Mouse (Mus musculus) kidney, embryonic 15.5 days (tissue): ENCODE data around the gene Vgll2. TPM values are rescaled to one million over a fixed set of nuclear protein-coding genes. Genes with fewer than 3 reads are reported as not detected.

ENCODE experiments used
- ATAC-seq: fragments of 200-750 bp; cut with Nextera tagmentation; replicated peaks from 2 replicates; pipeline ENCODE4 v1.8.0; 2017; ENCODE audit warnings: moderate TSS enrichment; ENCODE audit not compliant: low FRiP score
- H3K27ac ChIP-seq: fragments of 300-500 bp; sonication (generic); 2 replicates; pipeline ENCODE4 v1.5.1; 2015; ENCODE audit warnings: mild to moderate bottlenecking, inconsistent platforms
- H3K27me3 ChIP-seq: fragments of 300-500 bp; sonication (generic); 2 replicates; pipeline ENCODE4 v1.6.1; 2015; ENCODE audit warnings: inconsistent platforms
- H3K36me3 ChIP-seq: fragments of 300-500 bp; sonication (generic); 2 replicates; pipeline ENCODE4 v1.6.1; 2015; ENCODE audit warnings: inconsistent platforms
- H3K4me1 ChIP-seq: fragments of 300-500 bp; sonication (generic); 2 replicates; pipeline ENCODE4 v1.6.1; 2015; ENCODE audit warnings: inconsistent platforms
- H3K4me2 ChIP-seq: fragments of 300-500 bp; sonication (generic); 2 replicates; pipeline ENCODE4 v1.6.1; 2015; ENCODE audit warnings: moderate library complexity, mild to moderate bottlenecking, inconsistent platforms
- H3K4me3 ChIP-seq: fragments of 300-500 bp; sonication (generic); replicated peaks from 2 replicates; pipeline ENCODE4 v1.5.1; 2015; ENCODE audit warnings: mild to moderate bottlenecking, inconsistent platforms
- H3K9ac ChIP-seq: fragments of 300-500 bp; sonication (generic); 2 replicates; pipeline ENCODE4 v1.6.1; 2015; ENCODE audit warnings: mild to moderate bottlenecking, inconsistent platforms
- H3K9me3 ChIP-seq: fragments of 300-500 bp; sonication (generic); replicated peaks from 2 replicates; pipeline ENCODE4 v1.6.1; 2016; ENCODE audit warnings: inconsistent platforms
- WGBS: fragments of 180-500 bp; shearing (Covaris S2); methylation state at CpG from one replicate; pipeline ENCODE4 v1.1.7; 2015; ENCODE audit warnings: mixed read lengths; 5-methylcytosine and 5-hydroxymethylcytosine counted together
- microRNA-seq: library from miRNA; unstranded; fragments of <30 nt; microRNA quantifications from one replicate; pipeline ENCODE4, GENCODE M21; 2016
- polyA plus RNA-seq: library from polyadenylated mRNA; unstranded; fragments of >200 nt; fragmentation: Nextera tagmentation; extraction: Ambion mirVana; gene quantifications from 2 replicates; pipeline ENCODE4 v1.2.1, GENCODE M21; 2015

Gene Vgll2
- polyA plus RNA-seq, 1 experiment from 2014 or later = 1.9 TPM

GRCm38 (mm10) chr10:52027161-52028035, 5.1 kb downstream of the Vgll2 start:
- Histone ChIP-seq H3K4me1 (peaks cover 24% of the 10 kb centered on the region), H3K27ac (no peak overlapping the region), H3K9ac (0 out of 2 replicates have a peak overlapping the region, but pooled peaks have one; percentile 21), H3K4me3 (peak overlapping the region; percentile 44), H3K36me3 (no peaks in the 10 kb centered on the region), H3K27me3 (peaks cover 99% of the 10 kb centered on the region), H3K4me2 (peak overlapping the region; percentile 75), H3K9me3 (no peaks in the 10 kb centered on the region)
- ATAC-seq = peak; percentile 82
- 1% methylated on average over 64 of the region's 68 CpGs for WGBS

GRCm38 (mm10) chr10:52028561-52029370, 6.5 kb downstream of the Vgll2 start:
- Histone ChIP-seq H3K4me3 (no peak overlapping the region), H3K36me3 (no peaks in the 10 kb centered on the region), H3K4me2 (no peak overlapping the region), H3K9ac (no peak overlapping the region), H3K27ac (no peak overlapping the region), H3K9me3 (no peaks in the 10 kb centered on the region), H3K4me1 (peaks cover 18% of the 10 kb centered on the region), H3K27me3 (peaks cover 89% of the 10 kb centered on the region)
- WGBS = 2% methylated on average over 11 of the region's 11 CpGs
- no peak for ATAC-seq

DNA sequence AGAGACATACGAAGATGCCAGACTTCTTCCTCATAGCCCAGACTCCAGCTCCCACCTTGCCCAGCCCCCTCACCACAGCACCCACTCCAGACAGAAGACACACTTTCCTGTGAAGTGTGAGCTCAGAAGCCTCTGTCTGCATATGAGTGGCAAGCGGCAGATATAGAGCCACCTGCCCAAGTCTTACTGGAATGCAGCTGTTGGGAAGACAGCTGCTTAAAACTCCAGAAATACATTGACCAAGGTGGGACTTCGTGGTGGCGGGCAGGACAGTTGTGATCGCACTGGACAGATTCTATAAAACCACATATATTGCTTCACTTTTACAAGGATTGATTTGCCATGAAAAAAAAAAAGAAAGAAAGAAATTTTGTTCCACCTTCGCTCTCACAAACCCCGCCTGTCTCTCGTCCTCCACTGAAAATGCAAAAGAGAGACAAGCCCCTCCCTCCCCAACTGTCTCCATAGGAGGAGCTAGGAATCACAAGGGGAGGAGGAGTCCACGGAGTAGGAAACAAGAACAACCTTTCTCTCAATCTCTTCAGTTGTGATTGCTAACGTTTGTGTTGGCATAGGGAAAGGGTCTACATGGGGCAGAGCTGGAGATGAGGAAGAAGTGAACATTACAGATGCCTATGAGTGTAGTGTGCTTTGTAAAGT, 7.2 kb downstream of the Vgll2 start:
- Histone ChIP-seq H3K27me3 (peaks cover 81% of the 10 kb centered on the region), H3K4me3 (no peak overlapping the region; the same call in 1 of the 2 replicates), H3K4me2 (0 out of 2 replicates have a peak overlapping the region, but pooled peaks have one; percentile 17), H3K4me1 (peaks cover 18% of the 10 kb centered on the region), H3K9ac (no peak overlapping the region), H3K36me3 (no peaks in the 10 kb centered on the region), H3K27ac (no peak overlapping the region), H3K9me3 (no peaks in the 10 kb centered on the region)
- WGBS = 1% methylated on average over 10 of the region's 10 CpGs
- ATAC-seq = no peak

DNA sequence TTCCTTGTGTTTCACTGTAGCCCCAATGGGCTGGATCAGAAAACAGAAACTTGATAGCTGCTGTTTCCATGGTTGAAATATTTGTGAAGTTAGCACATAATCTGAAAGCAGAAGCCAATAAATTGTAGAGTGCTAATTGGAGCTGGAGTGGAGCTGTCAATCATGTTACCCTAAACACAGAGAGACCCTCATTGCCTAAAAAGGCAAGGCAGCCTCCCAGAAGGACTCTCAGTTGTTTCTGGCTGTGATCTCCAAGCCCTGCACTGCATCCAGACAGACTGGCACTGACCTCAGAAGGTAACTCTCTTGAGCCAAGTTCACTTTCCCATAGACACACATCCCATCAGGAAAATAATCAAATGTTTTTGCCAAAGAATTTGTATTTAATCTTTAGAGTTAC, 11.4 kb downstream of the Vgll2 start:
- no peak overlapping the region for H3K4me3 ChIP-seq

GRCm38 (mm10) chr10:52039392-52039791, 17.1 kb downstream of the Vgll2 start:
- 78% methylated on average over 1 of the region's 1 CpGs for WGBS
- Histone ChIP-seq H3K4me3 (no peak overlapping the region), H3K4me1 (no peaks in the 10 kb centered on the region), H3K4me2 (no peak overlapping the region), H3K9me3 (no peaks in the 10 kb centered on the region), H3K27me3 (no peaks in the 10 kb centered on the region), H3K9ac (no peak overlapping the region), H3K27ac (no peak overlapping the region), H3K36me3 (no peaks in the 10 kb centered on the region)
- ATAC-seq = no peak

More for the DNA sequence above, 11.4 kb downstream of the Vgll2 start:
- no peak for ATAC-seq
- peaks cover 39% of the 10 kb centered on the region for H3K27me3 ChIP-seq
- H3K4me1 ChIP-seq = peaks cover 9% of the 10 kb centered on the region; the same call in 1 of the 2 replicates
- no peaks in the 10 kb centered on the region for H3K9me3 ChIP-seq
- no peaks in the 10 kb centered on the region for H3K36me3 ChIP-seq
- H3K9ac ChIP-seq = no peak overlapping the region
- no peak overlapping the region for H3K4me2 ChIP-seq
- H3K27ac ChIP-seq = no peak overlapping the region

DNA sequence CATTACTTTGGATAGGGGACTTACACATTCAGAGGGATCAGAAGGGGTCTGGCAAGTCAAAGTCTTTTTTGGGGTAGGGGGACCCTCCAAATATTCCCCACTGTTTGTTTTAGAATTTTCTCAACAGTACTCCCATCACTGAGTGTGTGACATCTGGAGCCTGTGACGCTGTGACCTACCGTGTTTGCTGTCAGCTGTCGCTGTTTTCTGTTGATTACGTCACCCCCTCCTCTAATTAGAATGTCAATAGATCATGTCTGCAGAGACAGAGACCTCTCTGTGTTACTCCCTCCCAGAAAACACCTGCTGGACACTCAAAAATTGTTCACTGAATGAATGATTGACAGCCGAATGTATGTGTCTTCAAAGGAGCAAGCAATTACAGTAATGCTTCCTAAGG, 20.8 kb downstream of the Vgll2 start:
- Histone ChIP-seq H3K36me3 (no peaks in the 10 kb centered on the region), H3K4me3 (no peak overlapping the region), H3K4me2 (no peak overlapping the region), H3K9ac (no peak overlapping the region), H3K4me1 (no peaks in the 10 kb centered on the region), H3K27ac (no peak overlapping the region), H3K27me3 (no peaks in the 10 kb centered on the region), H3K9me3 (no peaks in the 10 kb centered on the region)
- ATAC-seq = no peak
- WGBS = 83% methylated on average over 5 of the region's 5 CpGs

DNA sequence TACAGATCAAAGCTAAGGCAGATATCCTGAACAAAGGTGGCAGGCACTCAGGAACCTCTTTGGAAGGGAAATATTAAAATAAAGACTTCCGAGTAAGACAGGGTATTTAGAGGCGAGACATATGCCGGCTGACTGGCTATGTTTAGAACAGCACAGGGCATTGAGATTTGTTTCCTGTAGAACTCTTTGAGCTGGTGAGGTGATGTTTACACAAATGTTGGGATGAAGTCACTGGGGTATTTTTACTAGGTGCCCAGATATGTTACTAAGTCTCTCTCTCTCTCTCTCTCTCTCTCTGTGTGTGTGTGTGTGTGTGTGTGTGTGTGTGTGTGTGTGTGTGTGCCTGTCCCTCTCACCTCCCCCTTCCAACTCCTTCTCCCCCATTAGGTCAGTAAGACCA, 26.0 kb downstream of the Vgll2 start:
- Histone ChIP-seq H3K4me2 (no peak overlapping the region), H3K36me3 (no peaks in the 10 kb centered on the region), H3K27me3 (no peaks in the 10 kb centered on the region), H3K4me1 (no peaks in the 10 kb centered on the region), H3K9me3 (no peaks in the 10 kb centered on the region), H3K4me3 (no peak overlapping the region), H3K27ac (no peak overlapping the region), H3K9ac (no peak overlapping the region)
- no peak for ATAC-seq
- whole genome bisulfite sequencing = 78% methylated on average over 3 of the region's 3 CpGs

- H3K36me3 ChIP-seq = no peaks in the 10 kb centered on the region
- H3K27me3 ChIP-seq = no peaks in the 10 kb centered on the region
- H3K9ac ChIP-seq = no peak overlapping the region
- no peaks in the 10 kb centered on the region for H3K4me1 ChIP-seq
- no peaks in the 10 kb centered on the region for H3K9me3 ChIP-seq
- H3K4me3 ChIP-seq = no peak overlapping the region
- H3K27ac ChIP-seq = no peak overlapping the region
- no peak overlapping the region for H3K4me2 ChIP-seq
- ATAC-seq = peak; percentile 60
Observed at GRCm38 (mm10) chr10:52072482-52072881, 50.2 kb downstream of the Vgll2 start.

Small RNA genes within 50 kb of the gene (microRNA-seq; reads per million reads assigned to microRNA genes)
- not detected for gene Gm24084

Other genes starting within 250 kb of the Vgll2 start
- gene Ros1, start 172.7 kb downstream of the Vgll2 start, polyA plus RNA-seq = 1.9 and 2.0 TPM in 2 replicates
- 28.6 and 30.2 TPM in 2 replicates for gene Dcbld1, start 211.1 kb downstream of the Vgll2 start, polyA plus RNA-seq